Mouse (Mus musculus): Measurements from ENCODE around the gene Mycl.

The Mycl gene

GRCm38 (mm10) chr4:122995404-122996220 is at the start of gene Mycl:
TSS of gene Mycl (plus strand) at chr4:122995652.
- DNase-seq (ENCODE audit: extremely low read depth, low read depth) = no peak

- DNase-seq (ENCODE audit: extremely low read depth, low read depth) = no peak
Measured at GRCm38 (mm10) chr4:122947223-122947622, 48.2 kb upstream of the Mycl start.

GRCm38 (mm10) chr4:122949096-122949495 is 46.4 kb upstream of the Mycl start:
- DNase-seq (ENCODE audit: extremely low read depth, low read depth) = no peak

GRCm38 (mm10) chr4:122954680-122955411 is 40.6 kb upstream of the Mycl start:
- DNase-seq (ENCODE audit: extremely low read depth, low read depth) = no peak

- DNase-seq (ENCODE audit: extremely low read depth, low read depth) = peak; percentile 86
Measured at GRCm38 (mm10) chr4:122955412-122956136, 39.9 kb upstream of the Mycl start.

- DNase-seq (ENCODE audit: extremely low read depth, low read depth) = no peak
Measured at GRCm38 (mm10) chr4:122956301-122956700, 39.2 kb upstream of the Mycl start.

GRCm38 (mm10) chr4:122958491-122959031 is 36.9 kb upstream of the Mycl start:
- DNase-seq (ENCODE audit: extremely low read depth, low read depth) = no peak

- DNase-seq (ENCODE audit: extremely low read depth, low read depth) = no peak
Measured at GRCm38 (mm10) chr4:122959816-122960215, 35.6 kb upstream of the Mycl start.

- no peak for DNase-seq (ENCODE audit: extremely low read depth, low read depth)
Measured at GRCm38 (mm10) chr4:122960321-122961099, 34.9 kb upstream of the Mycl start.

- peak; percentile 71 for DNase-seq (ENCODE audit: extremely low read depth, low read depth)
Measured at GRCm38 (mm10) chr4:122961100-122961567, 34.3 kb upstream of the Mycl start, which contains the start of gene Mfsd2a. TSS of gene Mfsd2a (minus strand) at chr4:122961188.

GRCm38 (mm10) chr4:122961589-122961988 is 33.9 kb upstream of the Mycl start:
- DNase-seq (ENCODE audit: extremely low read depth, low read depth) = no peak

GRCm38 (mm10) chr4:122962751-122963150 is 32.7 kb upstream of the Mycl start:
- no peak for DNase-seq (ENCODE audit: extremely low read depth, low read depth)

- DNase-seq (ENCODE audit: extremely low read depth, low read depth) = no peak
Measured at GRCm38 (mm10) chr4:122968106-122968505, 27.3 kb upstream of the Mycl start.

GRCm38 (mm10) chr4:122971191-122971590 is 24.3 kb upstream of the Mycl start:
- no peak for DNase-seq (ENCODE audit: extremely low read depth, low read depth)

GRCm38 (mm10) chr4:122971646-122972045 is 23.8 kb upstream of the Mycl start:
- DNase-seq (ENCODE audit: extremely low read depth, low read depth) = no peak

GRCm38 (mm10) chr4:122972056-122972455 is 23.4 kb upstream of the Mycl start:
- no peak for DNase-seq (ENCODE audit: extremely low read depth, low read depth)

GRCm38 (mm10) chr4:122974976-122975520 is 20.4 kb upstream of the Mycl start:
- no peak for DNase-seq (ENCODE audit: extremely low read depth, low read depth)

GRCm38 (mm10) chr4:122976885-122977284 is 18.6 kb upstream of the Mycl start:
- no peak for DNase-seq (ENCODE audit: extremely low read depth, low read depth)

GRCm38 (mm10) chr4:122978850-122979249 is 16.6 kb upstream of the Mycl start:
- no peak for DNase-seq (ENCODE audit: extremely low read depth, low read depth)

- DNase-seq (ENCODE audit: extremely low read depth, low read depth) = no peak
Measured at GRCm38 (mm10) chr4:122979826-122980225, 15.6 kb upstream of the Mycl start.
